Mouse (Mus musculus): Measurements from ENCODE around the gene Abcg5.

DNA sequence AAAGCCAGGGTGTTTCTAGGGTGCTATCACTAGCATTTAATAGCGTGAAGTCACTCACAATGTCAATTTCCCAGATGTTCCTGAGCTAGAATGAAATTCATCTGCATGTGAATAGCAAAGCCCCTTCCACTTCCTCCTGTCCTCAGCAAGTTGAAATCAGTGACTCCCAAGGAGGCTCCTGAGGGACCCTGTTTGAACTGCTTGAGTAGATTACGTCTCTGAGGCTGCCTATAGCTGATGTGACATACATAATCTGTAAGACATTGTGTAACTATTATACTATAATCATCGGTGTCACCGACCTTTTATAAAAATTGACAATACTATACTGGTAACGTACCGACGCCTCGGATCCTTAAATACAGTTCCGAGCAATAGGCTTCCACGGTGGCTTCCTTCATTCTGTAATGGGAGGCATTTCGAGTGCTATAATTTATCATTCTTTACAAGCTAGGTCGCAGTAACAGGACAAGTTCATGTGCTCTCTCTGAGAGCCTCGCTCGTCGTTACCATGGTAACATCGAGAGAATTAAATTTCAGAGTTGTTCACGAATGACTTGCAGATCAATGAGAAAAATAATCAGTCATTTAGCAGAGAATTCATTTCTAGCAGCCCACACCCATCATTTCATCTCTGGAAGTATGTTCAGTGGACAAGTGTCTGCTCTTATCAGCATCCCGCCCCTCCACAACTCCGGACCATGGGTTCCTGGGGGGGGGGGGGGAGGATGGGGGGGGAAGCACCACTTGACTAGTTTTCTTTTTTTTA, 26.0 kb downstream of the Abcg5 start:
- no peak for TF ChIP-seq CTCF (IDR thresholded peaks at IDR 0.05; ENCODE audit: low read depth, low read length)
- TF ChIP-seq POLR2A (IDR thresholded peaks at IDR 0.05; ENCODE audit: borderline replicate concordance, low read depth, low read length): no peak
